Mouse (Mus musculus): ENCODE results near the gene Slc27a3.

The Slc27a3 gene

GRCm38 (mm10) chr3:90391004-90391403 is 1.3 kb upstream of the Slc27a3 start:
- DNase-seq (ENCODE audit: low spot score in 2 of 2): no peak

- peak; percentile 60 to 61 for DNase-seq (ENCODE audit: low spot score in 2 of 2)
These were observed 820 bp downstream of the Slc27a3 start for GRCm38 (mm10) chr3:90388726-90389510.

- DNase-seq (ENCODE audit: low spot score in 2 of 2): no peak
These were observed 1.5 kb downstream of the Slc27a3 start for GRCm38 (mm10) chr3:90388192-90388591.

- peak; percentile 65 to 67 for DNase-seq (ENCODE audit: low spot score in 2 of 2)
These were observed 2.3 kb downstream of the Slc27a3 start for GRCm38 (mm10) chr3:90387483-90387882.

GRCm38 (mm10) chr3:90386817-90387216 is 2.9 kb downstream of the Slc27a3 start:
- no peak for DNase-seq (ENCODE audit: low spot score in 2 of 2)

- no peak for DNase-seq (ENCODE audit: low spot score in 2 of 2)
These were observed 4.8 kb downstream of the Slc27a3 start for GRCm38 (mm10) chr3:90384851-90385375.

- DNase-seq (ENCODE audit: low spot score in 2 of 2): no peak
These were observed 6.0 kb downstream of the Slc27a3 start for GRCm38 (mm10) chr3:90383690-90384089.

- no peak for DNase-seq (ENCODE audit: low spot score in 2 of 2)
These were observed 8.0 kb downstream of the Slc27a3 start for GRCm38 (mm10) chr3:90381727-90382126.

- no peak for DNase-seq (ENCODE audit: low spot score in 2 of 2)
These were observed 11.2 kb downstream of the Slc27a3 start for GRCm38 (mm10) chr3:90378496-90378895.

- DNase-seq (ENCODE audit: low spot score in 2 of 2): no peak
These were observed 13.5 kb downstream of the Slc27a3 start for GRCm38 (mm10) chr3:90376247-90376585.

- DNase-seq (ENCODE audit: low spot score in 2 of 2): no peak
These were observed 14.0 kb downstream of the Slc27a3 start for GRCm38 (mm10) chr3:90375562-90376246.

GRCm38 (mm10) chr3:90374368-90374767 is 15.4 kb downstream of the Slc27a3 start:
- no peak for DNase-seq (ENCODE audit: low spot score in 2 of 2)

- peak; percentile 88 for DNase-seq (ENCODE audit: low spot score in 2 of 2)
These were observed 16.2 kb downstream of the Slc27a3 start for GRCm38 (mm10) chr3:90373432-90374028.

GRCm38 (mm10) chr3:90372817-90373216 is 16.9 kb downstream of the Slc27a3 start:
- no peak for DNase-seq (ENCODE audit: low spot score in 2 of 2)

- no peak for DNase-seq (ENCODE audit: low spot score in 2 of 2)
These were observed 17.9 kb downstream of the Slc27a3 start for GRCm38 (mm10) chr3:90371857-90372256.

GRCm38 (mm10) chr3:90369041-90369440 is 20.7 kb downstream of the Slc27a3 start:
- peak; percentile 42 to 62 for DNase-seq (ENCODE audit: low spot score in 2 of 2)

- no peak for DNase-seq (ENCODE audit: low spot score in 2 of 2)
These were observed 22.6 kb downstream of the Slc27a3 start for GRCm38 (mm10) chr3:90367001-90367632.

GRCm38 (mm10) chr3:90362346-90362745 is 27.4 kb downstream of the Slc27a3 start:
- no peak for DNase-seq (ENCODE audit: low spot score in 2 of 2)

GRCm38 (mm10) chr3:90361476-90361875 is 28.3 kb downstream of the Slc27a3 start:
- no peak for DNase-seq (ENCODE audit: low spot score in 2 of 2)

GRCm38 (mm10) chr3:90359230-90359629 is 30.5 kb downstream of the Slc27a3 start:
- DNase-seq (ENCODE audit: low spot score in 2 of 2): no peak

- DNase-seq (ENCODE audit: low spot score in 2 of 2): no peak
These were observed 31.8 kb downstream of the Slc27a3 start for GRCm38 (mm10) chr3:90357959-90358358.

GRCm38 (mm10) chr3:90347847-90348246 is 41.9 kb downstream of the Slc27a3 start:
- no peak for DNase-seq (ENCODE audit: low spot score in 2 of 2)

All from right cerebral cortex, postnatal 10 days (tissue).